Mouse (Mus musculus): ENCODE data around the gene Insl3. TPM values are rescaled to one million over a fixed set of nuclear protein-coding genes. Genes with fewer than 3 reads are reported as not detected.
A peak's percentile ranks its signal among the peaks of the same experiment; 100 is the strongest.

Insl3 gene
- 1.2 and 1.5 TPM in 2 replicates for polyA plus RNA-seq (2015; fragmentation: Nextera tagmentation; extraction: Ambion mirVana)

DNA sequence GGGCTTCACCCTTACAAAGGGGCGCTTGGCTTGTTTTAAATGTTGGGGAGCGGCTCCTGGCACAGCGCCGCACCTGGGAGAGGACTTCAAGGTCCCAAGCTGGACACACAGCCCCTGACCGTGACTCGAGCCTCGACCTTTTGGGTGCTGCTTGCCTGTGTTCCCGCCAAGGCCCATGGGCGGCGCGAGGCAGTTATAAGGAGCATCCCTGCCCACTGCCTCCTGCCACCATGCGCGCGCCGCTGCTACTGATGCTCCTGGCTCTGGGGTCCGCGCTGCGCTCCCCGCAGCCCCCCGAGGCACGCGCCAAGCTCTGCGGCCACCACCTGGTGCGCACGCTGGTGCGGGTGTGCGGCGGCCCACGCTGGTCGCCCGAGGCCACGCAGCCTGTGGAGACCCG, at the start of gene Insl3:
TSS of gene Insl3 (plus strand) at position 187 of the 400 bp plus-strand sequence.
- H3K36me3 ChIP-seq (ENCODE audit: control insufficient read depth, insufficient read depth, low read length): no peaks in the 10 kb centered on the region
- ATAC-seq: no peak
- H3K27me3 ChIP-seq (replicated peaks; ENCODE audit: control insufficient read depth, insufficient read depth, low read length): peaks cover 90% of the 10 kb centered on the region
- H3K9ac ChIP-seq (ENCODE audit: low read depth, low read length): no peak within 1 kb of the TSS
- peak within 1 kb of the TSS; percentile 9; the same call in 1 of the 2 replicates for H3K4me3 ChIP-seq (ENCODE audit: low read length)
- H3K27ac ChIP-seq (ENCODE audit: low read depth, low read length): no peak within 1 kb of the TSS
- H3K9me3 ChIP-seq (ENCODE audit: control insufficient read depth, low read length): 0 out of 2 replicates have a peak, but pooled peaks cover 2% of the 10 kb centered on the region
- H3K4me2 ChIP-seq (ENCODE audit: low read length): peak within 1 kb of the TSS; percentile 35; the same call in 1 of the 2 replicates
- H3K4me1 ChIP-seq (ENCODE audit: control insufficient read depth, insufficient read depth, low read depth, low read length): peaks cover 28% of the 10 kb centered on the region
- 4% methylated on average over 33 of the region's 33 CpGs for WGBS

DNA sequence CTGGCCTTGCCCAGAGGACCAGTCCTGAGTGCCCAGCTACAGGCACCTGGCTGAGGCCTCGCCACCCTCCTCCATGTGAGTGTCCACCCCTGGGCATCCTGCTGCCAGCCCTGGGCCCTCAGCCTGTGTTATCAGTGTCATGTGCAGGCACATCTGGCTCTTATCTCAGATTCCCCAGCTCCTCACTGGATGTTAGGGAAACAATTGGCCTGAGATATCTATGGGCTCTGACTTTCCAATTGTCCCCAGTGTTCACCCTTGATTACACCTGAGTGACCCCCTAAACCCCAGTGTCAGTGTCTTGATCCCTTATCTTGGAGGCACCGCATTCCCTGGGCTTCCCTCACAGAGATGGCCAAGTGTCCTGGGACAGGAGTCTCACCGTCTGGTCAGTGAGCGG, 49.7 kb upstream of the Insl3 start:
- ATAC-seq: no peak
- Histone ChIP-seq H3K27ac (ENCODE audit: low read depth, low read length) (no peak overlapping the region), H3K36me3 (ENCODE audit: control insufficient read depth, insufficient read depth, low read length) (peaks cover 28% of the 10 kb centered on the region), H3K4me2 (ENCODE audit: low read length) (no peak overlapping the region), H3K9ac (ENCODE audit: low read depth, low read length) (no peak overlapping the region), H3K4me3 (ENCODE audit: low read length) (no peak overlapping the region), H3K27me3 (replicated peaks; ENCODE audit: control insufficient read depth, insufficient read depth, low read length) (no peaks in the 10 kb centered on the region; the same call in 1 of the 2 replicates), H3K4me1 (ENCODE audit: control insufficient read depth, insufficient read depth, low read depth, low read length) (peaks cover 2% of the 10 kb centered on the region; the same call in 1 of the 2 replicates), H3K9me3 (ENCODE audit: control insufficient read depth, low read length) (no peaks in the 10 kb centered on the region)
- WGBS: 88% methylated on average over 4 of the region's 4 CpGs

DNA sequence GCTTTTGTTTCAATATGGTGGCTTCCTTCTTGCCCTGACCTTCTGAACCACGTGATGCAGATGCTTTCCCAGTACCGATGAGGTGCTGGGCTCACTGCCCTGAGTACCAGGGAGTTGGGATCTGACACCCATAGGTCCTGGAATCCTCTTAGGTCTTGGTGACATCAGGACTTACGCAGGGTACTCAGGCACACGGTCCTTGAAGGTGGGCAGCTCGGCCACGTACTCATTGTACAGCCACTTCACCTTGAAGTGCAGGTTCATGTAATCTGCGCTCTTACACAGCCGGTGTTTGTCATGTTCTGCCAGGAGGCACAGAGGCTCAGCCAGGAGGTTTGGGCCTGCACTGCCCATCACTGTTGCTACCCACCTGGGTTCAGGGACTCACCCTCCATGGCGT, 43.5 kb upstream of the Insl3 start:
- Histone ChIP-seq H3K4me3 (ENCODE audit: low read length) (no peak overlapping the region), H3K36me3 (ENCODE audit: control insufficient read depth, insufficient read depth, low read length) (peaks cover 32% of the 10 kb centered on the region), H3K27ac (ENCODE audit: low read depth, low read length) (no peak overlapping the region), H3K4me2 (ENCODE audit: low read length) (no peak overlapping the region), H3K4me1 (ENCODE audit: control insufficient read depth, insufficient read depth, low read depth, low read length) (no peaks in the 10 kb centered on the region), H3K9me3 (ENCODE audit: control insufficient read depth, low read length) (no peaks in the 10 kb centered on the region), H3K9ac (ENCODE audit: low read depth, low read length) (no peak overlapping the region), H3K27me3 (replicated peaks; ENCODE audit: control insufficient read depth, insufficient read depth, low read length) (no peaks in the 10 kb centered on the region)
- no peak for ATAC-seq
- whole genome bisulfite sequencing: 87% methylated on average over 9 of the region's 9 CpGs

DNA sequence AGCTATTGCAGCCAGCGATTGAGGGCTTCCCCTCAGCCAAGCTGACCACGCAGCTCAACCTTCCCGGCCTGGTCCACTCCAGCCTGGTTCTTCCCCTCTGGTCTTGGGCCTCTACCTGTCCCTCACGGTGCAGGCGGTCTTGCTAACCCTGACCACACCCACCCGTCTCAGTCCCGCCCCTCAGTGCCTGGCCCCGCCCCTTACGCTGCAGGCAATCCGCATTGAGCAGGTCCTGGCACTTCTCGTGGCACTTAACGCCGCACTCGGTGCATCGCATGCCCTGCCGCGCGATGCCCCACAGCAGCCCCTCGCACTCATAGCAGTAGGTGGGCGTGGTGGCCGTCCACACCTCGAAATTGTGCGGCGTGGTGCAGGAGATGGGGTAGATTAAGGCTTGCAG, 34.4 kb upstream of the Insl3 start:
- no peaks in the 10 kb centered on the region for H3K4me1 ChIP-seq (ENCODE audit: control insufficient read depth, insufficient read depth, low read depth, low read length)
- peaks cover 28% of the 10 kb centered on the region for H3K36me3 ChIP-seq (ENCODE audit: control insufficient read depth, insufficient read depth, low read length)
- 0 out of 2 replicates have a peak overlapping the region, but pooled peaks have one; percentile 15 for H3K4me2 ChIP-seq (ENCODE audit: low read length)
- ATAC-seq: no peak
- H3K27ac ChIP-seq (ENCODE audit: low read depth, low read length): no peak overlapping the region
- no peak overlapping the region for H3K4me3 ChIP-seq (ENCODE audit: low read length)
- no peaks in the 10 kb centered on the region for H3K9me3 ChIP-seq (ENCODE audit: control insufficient read depth, low read length)
- H3K27me3 ChIP-seq (replicated peaks; ENCODE audit: control insufficient read depth, insufficient read depth, low read length): peaks cover 21% of the 10 kb centered on the region
- WGBS: 6% methylated on average over 24 of the region's 24 CpGs
- H3K9ac ChIP-seq (ENCODE audit: low read depth, low read length): no peak overlapping the region

DNA sequence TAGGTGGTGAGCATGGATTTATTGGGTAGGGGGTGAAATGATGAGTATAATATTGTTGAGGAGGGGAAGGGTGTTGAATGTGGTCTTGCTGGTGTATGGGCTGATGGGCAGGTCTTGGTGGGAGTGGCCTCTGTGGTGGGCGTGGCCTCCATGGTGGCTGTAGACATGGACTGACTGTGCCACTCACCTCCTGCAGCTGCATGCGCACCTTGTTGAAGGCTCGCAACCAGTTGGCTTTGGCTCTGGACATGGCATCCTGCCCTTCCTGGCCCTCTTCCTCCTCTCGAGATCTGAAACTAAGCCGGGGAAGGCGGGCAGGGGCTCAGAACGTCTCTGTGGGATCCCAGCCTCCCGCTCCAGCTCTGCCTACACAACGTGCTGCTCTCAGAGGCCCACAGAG, 31.2 kb upstream of the Insl3 start:
- no peak for ATAC-seq
- 22% methylated on average over 8 of the region's 9 CpGs for WGBS
- no peak overlapping the region for H3K4me3 ChIP-seq (ENCODE audit: low read length)
- H3K36me3 ChIP-seq (ENCODE audit: control insufficient read depth, insufficient read depth, low read length): peaks cover 26% of the 10 kb centered on the region
- no peak overlapping the region for H3K27ac ChIP-seq (ENCODE audit: low read depth, low read length)
- no peak overlapping the region; the same call in 1 of the 2 replicates for H3K9ac ChIP-seq (ENCODE audit: low read depth, low read length)
- peaks cover 25% of the 10 kb centered on the region for H3K27me3 ChIP-seq (replicated peaks; ENCODE audit: control insufficient read depth, insufficient read depth, low read length)
- peaks cover 5% of the 10 kb centered on the region; the same call in 1 of the 2 replicates for H3K4me1 ChIP-seq (ENCODE audit: control insufficient read depth, insufficient read depth, low read depth, low read length)
- no peak overlapping the region for H3K4me2 ChIP-seq (ENCODE audit: low read length)
- no peaks in the 10 kb centered on the region for H3K9me3 ChIP-seq (ENCODE audit: control insufficient read depth, low read length)

DNA sequence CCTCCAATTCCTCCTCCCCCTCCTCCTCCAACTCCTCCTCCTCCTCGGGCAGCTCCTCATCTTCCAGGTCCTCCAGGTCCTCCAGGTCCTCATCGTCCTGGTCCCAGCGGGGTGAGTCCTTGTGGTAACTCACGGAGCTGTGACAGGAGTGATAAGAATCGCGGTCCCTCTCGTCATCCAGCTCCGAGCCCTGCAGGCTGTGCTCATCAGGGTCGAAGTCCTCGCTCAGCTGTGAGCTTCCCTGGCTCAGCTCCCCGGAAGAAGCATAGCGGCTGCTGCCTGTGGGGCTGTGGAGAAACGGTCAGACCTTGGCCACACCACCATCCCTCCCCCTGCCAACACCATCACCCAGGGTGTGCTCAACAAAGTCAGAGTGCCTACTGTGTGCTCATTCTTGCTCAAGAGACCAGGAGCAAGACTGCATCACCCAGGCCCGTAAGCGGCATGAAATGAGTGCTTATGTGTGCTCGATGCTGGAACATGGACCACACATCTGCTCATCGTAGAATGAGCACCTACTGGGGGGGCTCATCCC, 30.4 kb upstream of the Insl3 start:
- ATAC-seq: no peak
- H3K27me3 ChIP-seq (replicated peaks; ENCODE audit: control insufficient read depth, insufficient read depth, low read length): peaks cover 25% of the 10 kb centered on the region
- no peaks in the 10 kb centered on the region for H3K9me3 ChIP-seq (ENCODE audit: control insufficient read depth, low read length)
- H3K4me2 ChIP-seq (ENCODE audit: low read length): no peak overlapping the region
- H3K36me3 ChIP-seq (ENCODE audit: control insufficient read depth, insufficient read depth, low read length): peaks cover 27% of the 10 kb centered on the region
- WGBS: 32% methylated on average over 17 of the region's 17 CpGs
- no peak overlapping the region for H3K27ac ChIP-seq (ENCODE audit: low read depth, low read length)
- no peak overlapping the region for H3K4me3 ChIP-seq (ENCODE audit: low read length)
- H3K4me1 ChIP-seq (ENCODE audit: control insufficient read depth, insufficient read depth, low read depth, low read length): peaks cover 5% of the 10 kb centered on the region; the same call in 1 of the 2 replicates
- H3K9ac ChIP-seq (ENCODE audit: low read depth, low read length): no peak overlapping the region

DNA sequence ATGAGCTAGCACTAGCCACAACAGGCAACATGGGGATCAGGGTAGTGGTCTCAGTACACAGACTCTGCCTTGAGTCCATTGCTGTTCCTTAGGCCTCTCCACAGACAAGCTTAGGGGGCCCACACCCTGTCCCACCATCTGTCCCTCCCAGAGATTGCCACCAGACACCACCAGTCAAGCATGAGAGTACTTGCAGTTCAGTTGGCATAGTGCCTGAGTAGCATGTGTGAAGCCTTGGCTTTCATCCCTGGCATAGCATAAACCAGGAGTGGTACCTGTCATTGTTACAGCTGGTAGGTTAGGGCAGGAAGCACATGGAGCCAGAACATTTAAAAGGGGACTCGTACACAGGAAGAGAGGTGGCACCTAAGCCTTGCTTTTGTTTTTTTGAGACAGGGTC, 29.3 kb upstream of the Insl3 start:
- H3K9ac ChIP-seq (ENCODE audit: low read depth, low read length): no peak overlapping the region
- peaks cover 5% of the 10 kb centered on the region; the same call in 1 of the 2 replicates for H3K4me1 ChIP-seq (ENCODE audit: control insufficient read depth, insufficient read depth, low read depth, low read length)
- H3K4me3 ChIP-seq (ENCODE audit: low read length): no peak overlapping the region
- peak overlapping the region; percentile 39; the same call in 1 of the 2 replicates for H3K27ac ChIP-seq (ENCODE audit: low read depth, low read length)
- WGBS: 70% methylated on average over 1 of the region's 1 CpGs
- peak; percentile 17; the same call in 1 of the 2 replicates for ATAC-seq
- H3K27me3 ChIP-seq (replicated peaks; ENCODE audit: control insufficient read depth, insufficient read depth, low read length): peaks cover 25% of the 10 kb centered on the region
- H3K9me3 ChIP-seq (ENCODE audit: control insufficient read depth, low read length): no peaks in the 10 kb centered on the region
- no peak overlapping the region for H3K4me2 ChIP-seq (ENCODE audit: low read length)
- H3K36me3 ChIP-seq (ENCODE audit: control insufficient read depth, insufficient read depth, low read length): peaks cover 28% of the 10 kb centered on the region

DNA sequence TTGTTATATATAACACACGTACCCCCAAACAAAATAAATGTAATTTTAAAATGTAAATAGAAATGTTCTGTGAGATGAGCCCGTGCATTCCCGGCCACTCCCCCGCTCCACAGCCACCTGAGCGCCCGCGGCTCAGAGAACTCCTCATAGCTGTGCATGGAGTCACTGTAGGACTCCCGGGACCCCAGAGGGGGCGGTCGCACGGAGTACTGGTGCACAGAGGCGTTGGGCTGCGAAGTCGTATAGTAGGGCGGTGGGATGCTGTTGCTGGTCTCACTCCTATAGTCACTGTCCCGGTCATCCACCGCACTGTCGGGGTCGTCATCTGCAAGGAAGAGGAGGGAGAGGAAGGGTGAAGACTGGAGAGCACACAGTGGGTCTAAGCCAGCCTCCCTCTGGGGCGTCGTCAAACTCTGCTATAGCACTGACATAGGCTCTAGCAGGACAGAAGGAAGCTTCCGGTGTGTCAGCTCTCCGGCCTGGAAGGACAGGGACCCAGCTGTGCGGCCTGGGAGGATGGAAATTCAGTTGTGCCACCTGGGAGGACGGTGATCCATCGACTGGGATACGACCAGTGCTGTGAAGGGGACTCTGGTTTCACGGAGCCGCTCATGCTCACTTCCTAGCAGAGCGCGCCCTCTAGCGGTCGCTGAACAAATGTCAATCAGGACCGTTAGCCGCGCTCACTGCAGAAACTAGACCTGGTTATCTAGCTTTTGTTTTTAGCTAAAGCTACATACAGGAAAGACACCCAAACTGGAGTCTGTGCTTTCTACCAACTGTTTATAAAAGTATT, 28.5 kb upstream of the Insl3 start:
- Histone ChIP-seq H3K27ac (ENCODE audit: low read depth, low read length) (no peak overlapping the region), H3K9ac (ENCODE audit: low read depth, low read length) (peak overlapping the region; percentile 17; the same call in 1 of the 2 replicates), H3K9me3 (ENCODE audit: control insufficient read depth, low read length) (no peaks in the 10 kb centered on the region), H3K4me1 (ENCODE audit: control insufficient read depth, insufficient read depth, low read depth, low read length) (peaks cover 5% of the 10 kb centered on the region; the same call in 1 of the 2 replicates), H3K4me2 (ENCODE audit: low read length) (no peak overlapping the region), H3K27me3 (replicated peaks; ENCODE audit: control insufficient read depth, insufficient read depth, low read length) (peaks cover 20% of the 10 kb centered on the region), H3K36me3 (ENCODE audit: control insufficient read depth, insufficient read depth, low read length) (peaks cover 28% of the 10 kb centered on the region), H3K4me3 (ENCODE audit: low read length) (no peak overlapping the region)
- 7% methylated on average over 36 of the region's 36 CpGs for WGBS
- ATAC-seq: peak; percentile 58

Data from hindbrain, embryonic 16.5 days (tissue).